Mouse (Mus musculus) G1E (cell line): ENCODE results near the gene Stab2.

ENCODE experiments used
- CTCF ChIP-seq: IDR thresholded peaks from 2 replicates; pipeline ENCODE4 v1.5.1; 2012; ENCODE audit warnings: low read depth, low read length, inconsistent platforms, mixed read lengths
- GATA1 ChIP-seq: IDR thresholded peaks from 2 replicates; pipeline ENCODE4 v1.6.1; 2012; ENCODE audit warnings: borderline replicate concordance, low read length, inconsistent platforms, mixed read lengths
- TAL1 ChIP-seq: conservative IDR thresholded peaks from 2 replicates; pipeline ENCODE4 v1.6.1; 2012; ENCODE audit warnings: low read depth, low read length, inconsistent platforms, mixed read lengths

GRCm38 (mm10) chr10:87041265-87041664 is 33.4 kb upstream of the Stab2 start:
- TF ChIP-seq CTCF (no peak), TAL1 (no peak), GATA1 (no peak)
